Mouse (Mus musculus) liver, embryonic 16.5 days (tissue): Measurements from ENCODE around the gene Elac2. TPM values are rescaled to one million over a fixed set of nuclear protein-coding genes. Genes with fewer than 3 reads are reported as not detected.

Source experiments
- ATAC-seq: fragments of 200-750 bp; cut with Nextera tagmentation; 2 replicates; pipeline ENCODE4 v1.8.0; 2017; ENCODE audit warnings: low read depth, mild to moderate bottlenecking, moderate number of reproducible peaks, moderate library complexity
- H3K27ac ChIP-seq: fragments of 300-500 bp; sonication (generic); 2 replicates; pipeline ENCODE4 v1.5.1; 2014; ENCODE audit warnings: mild to moderate bottlenecking, low read length
- H3K27me3 ChIP-seq: fragments of 300-500 bp; sonication (generic); 2 replicates; pipeline ENCODE4 v1.6.1; 2014; ENCODE audit warnings: low read depth, low read length, mixed read lengths; ENCODE audit not compliant: control insufficient read depth, insufficient read depth
- H3K36me3 ChIP-seq: fragments of 300-500 bp; sonication (generic); 2 replicates; pipeline ENCODE4 v1.6.1; 2014; ENCODE audit warnings: mild to moderate bottlenecking; ENCODE audit not compliant: control insufficient read depth, insufficient read depth
- H3K4me1 ChIP-seq: fragments of 300-500 bp; sonication (generic); 2 replicates; pipeline ENCODE4 v1.6.1; 2014; ENCODE audit warnings: low read depth, low read length, mixed read lengths; ENCODE audit not compliant: control insufficient read depth
- H3K4me2 ChIP-seq: fragments of 300-500 bp; sonication (generic); 2 replicates; pipeline ENCODE4 v1.6.1; 2014; ENCODE audit warnings: low read depth, low read length, mixed read lengths
- H3K4me3 ChIP-seq: fragments of 300-500 bp; sonication (generic); 2 replicates; pipeline ENCODE4 v1.5.1; 2014; ENCODE audit warnings: low read depth, mild to moderate bottlenecking, low read length
- H3K9ac ChIP-seq: fragments of 300-500 bp; sonication (generic); 2 replicates; pipeline ENCODE4 v1.6.1; 2014; ENCODE audit warnings: low read depth, low read length
- H3K9me3 ChIP-seq: fragments of 300-500 bp; sonication (generic); replicated peaks from 2 replicates; pipeline ENCODE4 v1.6.1; 2016; ENCODE audit warnings: low read length; ENCODE audit not compliant: control insufficient read depth
- whole genome bisulfite sequencing: fragments of 180-500 bp; shearing (Covaris S2); extraction: QIAGEN DNeasy Blood & Tissue Kit; methylation state at CpG from one replicate; pipeline ENCODE4 v1.1.7; 2014; ENCODE audit not compliant: insufficient replicate concordance; 5-methylcytosine and 5-hydroxymethylcytosine counted together
- polyA plus RNA-seq: library from polyadenylated mRNA; unstranded; fragments of >200 nt; fragmentation: Nextera tagmentation; extraction: Ambion mirVana; gene quantifications from 2 replicates; pipeline ENCODE4 v1.2.1, GENCODE M21; 2015

The Elac2 gene
- polyA plus RNA-seq, 1 experiment from 2014 or later = 13.7 TPM

DNA sequence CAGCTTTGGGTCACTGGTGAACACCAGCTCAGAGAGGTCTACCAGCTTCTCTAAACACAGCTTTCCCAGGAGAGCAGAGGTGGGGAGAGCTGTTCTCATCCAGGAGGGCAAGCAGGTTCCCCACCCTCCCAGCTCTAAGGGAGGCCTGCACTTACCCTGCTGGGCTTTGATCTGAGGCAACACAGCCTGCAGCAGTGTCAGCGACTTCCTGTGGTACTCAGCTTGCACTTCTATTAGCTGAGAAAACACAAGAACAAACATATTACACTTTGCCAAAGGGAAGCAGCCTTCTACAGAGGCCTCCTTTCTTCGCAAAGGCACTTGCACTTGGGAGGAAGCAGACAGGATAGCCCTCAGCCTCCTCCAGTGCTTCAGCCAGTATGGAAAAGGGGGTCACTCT lies 60.2 kb downstream of the Elac2 start:
- Histone ChIP-seq H3K4me3 (no peak overlapping the region), H3K9me3 (no peaks in the 10 kb centered on the region), H3K4me2 (no peak overlapping the region), H3K27ac (no peak overlapping the region), H3K36me3 (no peaks in the 10 kb centered on the region), H3K4me1 (no peaks in the 10 kb centered on the region), H3K9ac (no peak overlapping the region), H3K27me3 (no peaks in the 10 kb centered on the region)
- no peak for ATAC-seq
- WGBS = 25% methylated on average over 2 of the region's 2 CpGs

DNA sequence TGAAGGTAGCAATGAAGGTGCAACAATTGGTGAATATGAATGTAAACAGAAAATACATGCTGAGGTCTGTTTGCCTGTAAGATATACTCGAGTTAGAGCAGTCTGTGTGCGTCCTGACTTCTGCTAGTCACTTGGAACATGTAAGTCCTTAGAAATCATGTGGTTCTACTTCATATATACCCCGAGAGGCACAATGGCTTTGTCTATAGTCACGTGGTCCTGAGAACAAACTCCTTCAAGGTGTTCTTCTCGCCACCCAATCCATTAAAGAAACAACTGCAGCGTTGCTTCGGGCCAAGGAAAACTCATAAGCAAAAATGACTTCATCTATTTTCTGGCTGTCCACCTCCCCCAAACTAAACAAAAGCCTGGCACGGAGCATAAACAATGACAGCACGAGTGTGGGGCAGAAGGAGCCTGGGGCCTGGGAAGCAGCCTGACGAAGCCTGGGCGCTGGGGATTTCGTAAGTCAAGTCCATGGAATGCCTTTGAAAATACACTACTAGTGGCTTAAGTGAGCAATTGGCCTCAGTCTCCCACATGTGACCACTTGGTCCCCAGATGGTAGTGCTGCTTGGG lies 60.8 kb downstream of the Elac2 start:
- Histone ChIP-seq H3K4me1 (no peaks in the 10 kb centered on the region), H3K36me3 (no peaks in the 10 kb centered on the region), H3K9ac (no peak overlapping the region), H3K4me3 (no peak overlapping the region), H3K27me3 (no peaks in the 10 kb centered on the region), H3K27ac (no peak overlapping the region), H3K9me3 (no peaks in the 10 kb centered on the region), H3K4me2 (no peak overlapping the region)
- WGBS = 48% methylated on average over 12 of the region's 12 CpGs
- no peak for ATAC-seq

DNA sequence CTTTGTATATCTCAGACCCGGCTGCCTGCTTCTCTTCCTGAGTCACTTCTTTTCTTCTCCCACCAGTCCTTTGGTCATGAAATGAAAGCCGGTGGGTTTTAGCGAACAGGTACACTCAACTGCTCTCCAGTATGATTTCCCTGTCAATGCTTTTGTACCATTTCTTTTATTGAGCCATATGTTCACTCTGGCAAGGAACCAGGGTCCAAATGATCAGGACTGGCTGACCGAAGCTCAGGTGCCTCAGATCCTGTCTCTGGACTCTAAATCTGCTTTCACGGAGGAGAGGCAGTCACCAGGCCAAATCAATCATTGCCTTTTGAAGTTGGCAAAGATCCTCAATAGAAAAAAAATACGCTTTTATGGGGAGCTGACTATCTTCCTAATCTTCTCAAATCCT lies 61.7 kb downstream of the Elac2 start:
- H3K4me3 ChIP-seq = no peak overlapping the region
- no peak for ATAC-seq
- no peak overlapping the region for H3K4me2 ChIP-seq
- H3K9ac ChIP-seq = no peak overlapping the region
- H3K9me3 ChIP-seq = no peaks in the 10 kb centered on the region
- H3K27me3 ChIP-seq = no peaks in the 10 kb centered on the region
- H3K4me1 ChIP-seq = no peaks in the 10 kb centered on the region
- 65% methylated on average over 6 of the region's 6 CpGs for WGBS
- no peaks in the 10 kb centered on the region for H3K36me3 ChIP-seq
- H3K27ac ChIP-seq = no peak overlapping the region

DNA sequence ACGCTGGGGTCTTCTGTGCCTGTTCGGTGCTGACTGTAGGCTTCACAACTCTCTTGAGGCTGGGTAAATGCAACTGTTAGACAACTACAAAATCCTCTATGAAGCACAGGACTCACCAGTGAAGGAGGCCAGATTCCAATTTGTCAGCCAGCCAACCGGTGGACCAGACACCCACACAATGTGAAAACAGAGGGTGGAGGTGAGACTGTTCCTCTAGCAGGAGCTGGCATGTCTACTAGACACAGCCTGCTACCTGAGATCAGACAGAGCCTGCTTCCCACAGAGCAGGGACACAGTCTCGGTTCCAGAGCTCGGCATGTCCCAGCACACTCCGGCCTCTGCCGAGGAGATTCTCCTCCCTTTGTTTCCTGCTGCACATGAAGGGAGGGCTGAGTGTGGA lies 70.3 kb downstream of the Elac2 start:
- ATAC-seq = no peak
- Histone ChIP-seq H3K9me3 (no peaks in the 10 kb centered on the region), H3K4me2 (no peak overlapping the region), H3K27me3 (no peaks in the 10 kb centered on the region), H3K36me3 (no peaks in the 10 kb centered on the region), H3K9ac (no peak overlapping the region), H3K4me1 (no peaks in the 10 kb centered on the region), H3K27ac (no peak overlapping the region), H3K4me3 (no peak overlapping the region)
- 83% methylated on average over 7 of the region's 7 CpGs for WGBS

DNA sequence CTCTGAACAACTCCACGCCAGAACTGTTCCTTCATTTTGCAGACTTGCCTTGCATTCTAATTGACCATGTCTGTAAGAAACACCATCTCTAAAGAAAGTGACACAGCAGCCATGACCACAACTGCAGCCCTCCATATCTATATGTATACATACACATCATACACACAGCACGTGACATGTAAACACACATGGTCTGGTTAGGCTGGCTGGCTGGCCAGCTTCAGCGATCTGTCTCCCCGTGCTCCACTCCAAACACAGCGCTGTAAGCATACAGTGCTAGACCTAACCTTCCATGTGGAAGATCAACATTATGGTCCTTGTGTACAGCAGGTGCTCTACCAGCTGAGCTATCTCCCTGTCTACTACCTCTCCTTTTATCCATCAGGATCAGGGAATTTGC lies 72.0 kb downstream of the Elac2 start:
- Histone ChIP-seq H3K4me2 (no peak overlapping the region), H3K4me3 (no peak overlapping the region), H3K9ac (no peak overlapping the region), H3K27ac (no peak overlapping the region), H3K4me1 (no peaks in the 10 kb centered on the region), H3K9me3 (no peaks in the 10 kb centered on the region), H3K36me3 (no peaks in the 10 kb centered on the region), H3K27me3 (no peaks in the 10 kb centered on the region)
- ATAC-seq = no peak
- WGBS = 76% methylated on average over 5 of the region's 5 CpGs

Other genes with a start within 250 kb of the Elac2 start
- not detected in 2 replicates for gene 1700086D15Rik, start 180.9 kb downstream of the Elac2 start, polyA plus RNA-seq
- gene Arhgap44, start 183.9 kb downstream of the Elac2 start, polyA plus RNA-seq = 0.74 and 0.85 TPM in 2 replicates